Mouse (Mus musculus) liver, adult 2 months (tissue): ENCODE measurements around the gene Cdh26. TPM values are rescaled to one million over a fixed set of nuclear protein-coding genes. Genes with fewer than 3 reads are reported as not detected.

Experiments used
- DNase-seq: peaks from one replicate; pipeline ENCODE4 v3.0.0-alpha.2; 2011; ENCODE audit warnings: low read depth, low spot score; ENCODE audit errors: extremely low read depth
- H3K27ac ChIP-seq: fragments of 200-500 bp; replicated peaks from 2 replicates; pipeline ENCODE4 v1.5.1; 2012; ENCODE audit warnings: low read depth, mild to moderate bottlenecking, control low read depth, inconsistent platforms, low read length; ENCODE audit not compliant: insufficient read depth
- H3K27me3 ChIP-seq: fragments of 200-500 bp; 2 replicates; pipeline ENCODE4 v1.6.1; 2012; ENCODE audit warnings: mild to moderate bottlenecking, moderate library complexity, low read length, inconsistent platforms; ENCODE audit not compliant: control insufficient read depth, insufficient read depth
- H3K36me3 ChIP-seq: fragments of 200-500 bp; 2 replicates; pipeline ENCODE4 v1.6.1; 2012; ENCODE audit warnings: low read length, inconsistent platforms; ENCODE audit not compliant: control insufficient read depth, insufficient read depth
- H3K4me1 ChIP-seq: fragments of 200-500 bp; 2 replicates; pipeline ENCODE4 v1.6.1; 2011; ENCODE audit warnings: low read length; ENCODE audit not compliant: control insufficient read depth, insufficient read depth
- H3K4me3 ChIP-seq: fragments of 200-500 bp; 2 replicates; pipeline ENCODE4 v1.5.1; 2011; ENCODE audit warnings: low read depth, mild to moderate bottlenecking, control low read depth, low read length, moderate library complexity; ENCODE audit not compliant: insufficient read depth
- H3K79me2 ChIP-seq: fragments of 200-500 bp; 2 replicates; pipeline ENCODE4 v1.6.1; 2012; ENCODE audit warnings: inconsistent platforms, mild to moderate bottlenecking, low read length, moderate library complexity; ENCODE audit not compliant: control insufficient read depth, insufficient read depth
- H3K9ac ChIP-seq: fragments of 200-500 bp; 2 replicates; pipeline ENCODE4 v1.6.1; 2012; ENCODE audit warnings: low read depth, mild to moderate bottlenecking, control low read depth, inconsistent platforms, low read length
- CTCF ChIP-seq: fragments of 200-500 bp; IDR thresholded peaks from 2 replicates; pipeline ENCODE4 v1.5.1; 2011; ENCODE audit warnings: low read depth, low read length, control low read depth
- POLR2A ChIP-seq: fragments of 200-500 bp; IDR thresholded peaks from 2 replicates; pipeline ENCODE4 v1.6.1; 2011; ENCODE audit warnings: low read length, control low read depth; ENCODE audit not compliant: insufficient read depth; ENCODE audit errors: extremely low read depth
- WGBS: fragments of 180-500 bp; shearing (Covaris S2); methylation state at CpG from one replicate; pipeline ENCODE4 v1.1.7; 2018; 5-methylcytosine and 5-hydroxymethylcytosine counted together
- polyA plus RNA-seq: library from polyadenylated mRNA; depleted of rRNA; stranded (reverse); fragments of >200 nt; gene quantifications from 2 replicates; pipeline ENCODE4 v1.2.3, GENCODE M21; 2012
- total RNA-seq: library from RNA; depleted of rRNA; stranded (reverse); fragments of >200 nt; gene quantifications from 2 replicates; pipeline ENCODE4 v1.2.3, GENCODE M21; 2014

Gene Cdh26
- total and polyA plus RNA-seq, 2 experiments = not detected

DNA sequence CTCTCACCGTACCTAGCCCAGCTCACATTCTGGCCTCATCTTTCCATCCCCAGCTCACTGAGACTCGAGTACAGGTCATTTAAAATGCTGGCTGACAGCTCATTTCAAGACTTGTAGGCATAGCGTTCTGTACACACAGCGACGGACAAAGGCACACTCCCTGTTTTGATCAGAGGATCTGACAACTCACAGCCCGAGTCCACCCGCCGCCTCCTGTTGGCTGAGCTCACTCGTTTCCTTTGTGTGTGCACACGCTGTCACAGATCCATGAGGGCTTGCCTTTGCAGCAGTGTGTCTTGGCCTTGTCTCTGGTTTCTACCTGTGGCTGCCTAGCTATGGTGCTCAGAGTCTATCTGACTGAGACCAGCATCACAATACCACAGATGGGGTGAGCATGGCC is 72.1 kb downstream of the Cdh26 start:
- Histone ChIP-seq H3K9ac (no peak overlapping the region), H3K27me3 (no peaks in the 10 kb centered on the region), H3K79me2 (no peaks in the 10 kb centered on the region), H3K36me3 (no peaks in the 10 kb centered on the region), H3K27ac (no peak overlapping the region), H3K4me3 (no peak overlapping the region), H3K4me1 (peaks cover 2% of the 10 kb centered on the region; the same call in 1 of the 2 replicates)
- DNase-seq = no peak
- 82% methylated on average over 10 of the region's 10 CpGs for WGBS
- no peak for TF ChIP-seq CTCF
- no peak for TF ChIP-seq POLR2A

DNA sequence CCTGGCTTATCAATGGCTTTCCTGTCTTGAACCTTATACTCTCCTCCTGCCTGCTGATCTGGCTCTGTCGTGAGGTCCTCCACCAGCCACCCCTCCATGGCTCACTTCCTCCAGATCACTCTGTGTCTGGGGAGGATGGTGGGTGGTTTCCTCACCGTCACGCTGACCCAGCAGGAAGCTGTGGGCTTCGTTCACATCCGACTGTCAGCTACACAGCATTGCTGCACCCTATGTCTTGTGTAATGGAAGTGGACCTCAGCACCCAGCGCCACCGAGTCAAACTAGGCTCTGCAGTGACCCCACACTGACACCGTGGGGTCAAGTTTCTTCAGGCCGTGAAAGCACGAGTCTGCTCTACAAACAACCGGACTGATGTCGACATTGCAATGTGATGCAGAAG is 75.7 kb downstream of the Cdh26 start:
- no peak for TF ChIP-seq POLR2A
- no peak for TF ChIP-seq CTCF
- Histone ChIP-seq H3K27ac (no peak overlapping the region), H3K27me3 (no peaks in the 10 kb centered on the region), H3K9ac (no peak overlapping the region), H3K4me1 (peaks cover 2% of the 10 kb centered on the region; the same call in 1 of the 2 replicates), H3K36me3 (no peaks in the 10 kb centered on the region), H3K4me3 (no peak overlapping the region), H3K79me2 (no peaks in the 10 kb centered on the region)
- WGBS = 13% methylated on average over 12 of the region's 12 CpGs
- peak; percentile 30 for DNase-seq

DNA sequence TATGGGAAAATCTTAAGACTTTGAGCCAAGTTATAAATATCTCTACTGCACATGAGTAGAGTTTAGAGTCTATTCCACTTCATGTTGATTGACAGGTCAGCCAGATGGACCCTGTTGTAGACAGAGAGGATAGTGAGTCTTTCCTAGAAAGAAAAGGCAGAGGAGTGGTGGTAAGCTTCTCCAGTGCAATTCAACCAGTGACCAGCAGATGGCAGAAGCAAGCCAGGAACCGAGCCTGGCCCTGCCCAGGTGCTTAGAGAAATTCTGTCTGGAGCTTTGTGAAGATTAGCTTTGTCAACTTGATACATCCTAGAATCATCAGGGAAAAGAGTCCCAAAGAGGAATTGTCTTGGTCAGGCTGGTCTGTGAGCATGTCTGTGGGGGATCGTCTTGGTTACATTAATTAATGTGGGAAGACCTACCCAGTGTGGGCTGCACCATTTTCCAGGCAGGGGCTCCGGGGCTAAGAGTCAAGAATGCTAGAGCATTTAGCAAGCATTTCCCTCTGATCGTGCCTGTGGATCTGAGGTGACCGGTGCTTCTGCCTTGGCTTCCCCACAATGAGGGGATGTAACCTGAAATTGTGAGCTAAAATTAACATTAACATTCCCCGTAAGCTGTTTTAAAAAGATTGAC is 77.2 kb downstream of the Cdh26 start:
- DNase-seq = peak; percentile 32

DNA sequence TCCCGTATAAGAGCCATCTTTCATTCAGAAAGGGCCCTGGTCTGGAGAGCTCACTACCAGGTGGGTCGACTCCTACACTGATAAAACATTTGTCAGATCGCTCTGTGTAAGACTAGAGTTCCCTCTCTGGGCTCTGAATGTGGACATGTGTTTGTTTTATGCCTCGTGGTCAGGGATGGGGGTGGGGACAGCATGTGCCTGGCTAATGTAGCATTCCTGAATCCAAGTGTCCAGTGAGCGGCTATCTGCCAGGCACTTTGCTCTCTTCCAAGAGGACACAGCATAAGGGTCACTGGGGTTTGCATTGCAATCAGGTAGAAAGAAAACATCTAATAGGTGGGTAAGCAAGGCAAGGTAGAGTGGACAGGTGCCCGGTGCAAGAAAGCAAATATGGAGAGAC is 77.9 kb downstream of the Cdh26 start:
- Histone ChIP-seq H3K27me3 (no peaks in the 10 kb centered on the region), H3K27ac (no peak overlapping the region), H3K4me1 (peaks cover 2% of the 10 kb centered on the region; the same call in 1 of the 2 replicates), H3K9ac (no peak overlapping the region), H3K4me3 (no peak overlapping the region), H3K36me3 (no peaks in the 10 kb centered on the region), H3K79me2 (no peaks in the 10 kb centered on the region)
- DNase-seq = peak; percentile 74
- WGBS = 26% methylated on average over 6 of the region's 6 CpGs
- no peak for TF ChIP-seq CTCF
- TF ChIP-seq POLR2A = no peak

More for the DNA sequence above, 77.2 kb downstream of the Cdh26 start:
- TF ChIP-seq POLR2A (no peak), CTCF (peak; percentile 93)
- Histone ChIP-seq H3K4me3 (no peak overlapping the region), H3K9ac (no peak overlapping the region), H3K36me3 (no peaks in the 10 kb centered on the region), H3K4me1 (peaks cover 2% of the 10 kb centered on the region; the same call in 1 of the 2 replicates), H3K79me2 (no peaks in the 10 kb centered on the region), H3K27ac (no peak overlapping the region), H3K27me3 (no peaks in the 10 kb centered on the region)
- 45% methylated on average over 6 of the region's 6 CpGs for WGBS

DNA sequence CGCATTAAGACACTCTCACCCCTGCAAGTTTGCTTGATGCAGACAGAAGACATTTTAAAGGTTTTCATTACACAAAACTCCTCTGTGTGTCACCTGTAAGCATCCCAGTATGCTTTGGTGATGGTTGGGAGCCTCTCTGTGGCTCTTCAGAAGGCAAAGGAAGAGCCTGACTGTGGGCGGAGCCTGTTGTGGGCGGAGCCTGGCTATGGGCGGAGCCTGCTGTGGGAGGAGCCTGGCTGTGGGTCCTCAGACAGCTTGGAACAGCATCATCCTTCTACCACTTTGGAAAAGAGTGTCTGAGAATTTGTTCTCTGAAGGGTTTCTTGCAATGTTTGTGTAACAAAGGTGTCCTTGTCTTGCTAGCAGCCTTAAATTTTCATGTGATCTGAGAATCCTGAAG is 82.7 kb downstream of the Cdh26 start:
- Histone ChIP-seq H3K36me3 (no peaks in the 10 kb centered on the region), H3K4me1 (no peaks in the 10 kb centered on the region), H3K27ac (no peak overlapping the region), H3K79me2 (no peaks in the 10 kb centered on the region), H3K9ac (no peak overlapping the region), H3K4me3 (no peak overlapping the region), H3K27me3 (no peaks in the 10 kb centered on the region)
- 72% methylated on average over 4 of the region's 4 CpGs for WGBS
- no peak for DNase-seq
- TF ChIP-seq POLR2A (no peak), CTCF (no peak)

DNA sequence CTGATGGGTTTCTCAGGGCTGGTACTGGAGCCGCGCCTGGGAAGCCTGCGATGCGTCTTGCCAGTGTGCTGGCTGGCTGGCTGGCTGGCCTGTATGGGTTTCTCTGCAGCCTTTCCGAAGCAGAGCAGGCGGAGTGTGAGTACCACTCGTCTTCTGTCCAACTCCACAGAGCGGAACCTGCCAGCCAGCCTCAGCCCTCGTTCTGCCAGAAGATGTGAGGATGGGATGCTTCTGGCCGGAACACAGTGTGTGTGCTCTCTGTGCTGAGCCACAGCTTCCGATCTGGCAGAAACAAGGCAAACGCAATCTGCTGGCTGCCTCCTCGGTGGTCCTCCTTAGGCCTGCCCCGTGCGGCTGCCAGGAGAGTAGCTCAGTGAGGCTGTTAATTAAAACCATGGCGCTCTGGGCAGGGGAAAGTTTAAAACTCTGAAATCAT is 83.3 kb downstream of the Cdh26 start:
- H3K27ac ChIP-seq = no peak overlapping the region
- no peaks in the 10 kb centered on the region for H3K27me3 ChIP-seq
- DNase-seq = no peak
- no peaks in the 10 kb centered on the region for H3K4me1 ChIP-seq
- H3K79me2 ChIP-seq = no peaks in the 10 kb centered on the region
- H3K4me3 ChIP-seq = no peak overlapping the region
- 80% methylated on average over 16 of the region's 16 CpGs for WGBS
- H3K36me3 ChIP-seq = no peaks in the 10 kb centered on the region
- H3K9ac ChIP-seq = no peak overlapping the region
- TF ChIP-seq CTCF = no peak
- no peak for TF ChIP-seq POLR2A
